16 mouse cellular contexts compared by ENCODE assay signal in the genomic region with DNA sequence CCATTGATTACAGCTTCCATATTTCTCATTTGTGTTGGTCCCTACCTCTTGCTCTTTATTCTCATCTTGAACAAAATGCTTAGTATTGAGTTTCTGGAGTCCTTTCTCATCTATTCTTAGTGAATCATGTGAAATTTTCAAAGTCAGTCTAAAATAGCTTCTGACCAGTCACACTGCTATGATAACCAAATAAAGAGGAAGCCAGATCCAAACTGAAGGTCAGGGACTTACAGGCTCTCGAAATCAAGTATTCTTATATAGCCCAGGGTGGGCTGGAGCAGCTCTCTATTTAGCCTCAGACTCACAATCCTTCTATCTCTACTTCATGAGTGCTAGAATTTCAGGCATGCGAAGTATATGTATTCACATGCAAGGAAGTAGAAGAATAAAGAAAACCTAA.
"Had no signal": no experiment of that assay in that cellular context is flagged by ENCODE, and none has a peak within 500 bp of the region (broad histone marks: within the 10 kb centered on the region; RNA-seq: fewer than 3 reads in every experiment).

No protein-coding gene starts in this region.

- H3K4me3 ChIP-seq: limb, embryonic 15.5 days; liver, embryonic 12.5 days; megakaryocyte, embryonic 14.5 days; midbrain, embryonic 15.5 days; neural tube, embryonic 12.5 days; stomach, embryonic 15.5 days had no signal

- ATAC-seq: liver, embryonic 12.5 days; midbrain, embryonic 15.5 days had no signal

- H3K36me3 ChIP-seq: limb, embryonic 15.5 days; liver, embryonic 12.5 days; midbrain, embryonic 15.5 days; neural tube, embryonic 12.5 days; stomach, embryonic 15.5 days had no signal

- H3K9ac ChIP-seq: limb, embryonic 15.5 days; liver, embryonic 12.5 days; lung, embryonic 14.5 days; midbrain, embryonic 15.5 days; neural tube, embryonic 12.5 days; stomach, embryonic 15.5 days had no signal

- DNase-seq: kidney, postnatal 36 days; layer of hippocampus, adult 9-11 months; layer of hippocampus, postnatal 36 days; lung, embryonic 14.5 days; lung, postnatal 10 days; lung, postnatal 4 days; right cerebral cortex, postnatal 4 days; spleen, adult 18-20 months; thymus, postnatal 36 days had no signal

- H3K27ac ChIP-seq: limb, embryonic 15.5 days; liver, embryonic 12.5 days; midbrain, embryonic 15.5 days; neural tube, embryonic 12.5 days; stomach, embryonic 15.5 days had no signal

- H3K27me3 ChIP-seq: limb, embryonic 15.5 days; liver, embryonic 12.5 days; midbrain, embryonic 15.5 days; neural tube, embryonic 12.5 days; stomach, embryonic 15.5 days had no signal

- H3K4me1 ChIP-seq: limb, embryonic 15.5 days; liver, embryonic 12.5 days; megakaryocyte, embryonic 14.5 days; midbrain, embryonic 15.5 days; neural tube, embryonic 12.5 days; stomach, embryonic 15.5 days had no signal

- H3K9me3 ChIP-seq: limb, embryonic 15.5 days; midbrain, embryonic 15.5 days; stomach, embryonic 15.5 days had no signal

- H3K4me2 ChIP-seq: limb, embryonic 15.5 days; liver, embryonic 12.5 days; lung, embryonic 14.5 days; midbrain, embryonic 11.5 days; midbrain, embryonic 15.5 days; neural tube, embryonic 12.5 days; stomach, embryonic 15.5 days had no signal
